Mouse (Mus musculus) mouse trophoblast stem cell (cell line): Measurements from ENCODE around the gene Pla1a.

Experiments used
- in situ Hi-C, 2 experiments: fragments of 300-500 bp; cut with MseI, MboI; formaldehyde crosslinking; loops; 2 replicates in 1 of 2; 3 replicates in 1 of 2; pipeline ENCODE4 v1.15.1; 2025

Gene Pla1a

DNA sequence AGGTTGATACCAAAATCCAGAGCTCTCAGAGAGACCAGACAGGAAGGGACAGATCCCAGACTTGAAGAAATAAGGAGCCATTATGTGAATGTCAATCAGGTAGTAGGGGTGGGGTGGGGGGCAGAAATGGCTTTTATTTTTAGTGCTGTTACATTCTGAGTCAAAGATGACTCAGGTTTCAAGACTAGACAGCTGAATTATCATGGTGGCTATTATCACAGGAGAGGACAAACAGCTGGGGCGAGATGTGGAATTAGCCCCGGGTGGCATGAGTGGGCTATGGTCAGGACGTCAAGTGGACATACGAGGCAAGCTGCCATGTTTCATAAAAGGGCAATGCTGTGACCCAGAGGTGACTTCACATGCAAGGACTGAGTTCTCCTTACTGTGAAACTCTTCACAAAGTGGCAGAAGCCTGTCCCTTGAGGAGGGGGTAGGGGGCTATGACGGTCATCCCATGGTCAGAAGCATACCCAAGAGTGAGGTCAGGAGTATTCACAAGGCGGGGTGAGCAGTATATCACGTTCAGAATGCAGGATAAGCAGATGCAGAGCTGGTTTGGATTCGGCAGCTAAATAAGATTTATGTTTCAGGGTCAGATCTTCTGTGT is 43.6 kb downstream of the Pla1a start:
- in situ Hi-C loops = no loop called here

- in situ Hi-C loops = no loop called here
Measured at GRCm38 (mm10) chr16:38388757-38389156, 44.2 kb downstream of the Pla1a start.

GRCm38 (mm10) chr16:38387389-38387788 is 45.6 kb downstream of the Pla1a start:
- in situ Hi-C loops = no loop called here

DNA sequence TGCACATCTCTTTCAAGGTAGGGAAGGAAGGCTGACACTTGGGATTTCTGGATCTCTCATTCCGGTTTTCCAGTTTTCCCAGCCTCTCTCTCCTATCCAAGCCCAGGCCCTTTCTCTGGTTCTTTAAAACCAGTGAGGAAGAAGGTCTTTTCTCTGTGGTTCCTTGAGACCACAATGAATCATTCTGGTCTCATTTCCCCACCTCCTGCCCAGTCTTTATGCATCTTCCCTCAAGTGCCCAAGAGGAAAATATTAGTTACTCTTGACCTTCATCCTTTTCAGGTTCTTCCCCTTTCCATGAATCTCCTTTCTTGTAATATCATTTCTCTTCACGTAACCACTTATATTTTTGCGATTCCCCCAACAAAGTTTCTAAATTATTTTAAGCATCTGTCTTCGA is 47.2 kb downstream of the Pla1a start:
- in situ Hi-C loops = no loop called here

DNA sequence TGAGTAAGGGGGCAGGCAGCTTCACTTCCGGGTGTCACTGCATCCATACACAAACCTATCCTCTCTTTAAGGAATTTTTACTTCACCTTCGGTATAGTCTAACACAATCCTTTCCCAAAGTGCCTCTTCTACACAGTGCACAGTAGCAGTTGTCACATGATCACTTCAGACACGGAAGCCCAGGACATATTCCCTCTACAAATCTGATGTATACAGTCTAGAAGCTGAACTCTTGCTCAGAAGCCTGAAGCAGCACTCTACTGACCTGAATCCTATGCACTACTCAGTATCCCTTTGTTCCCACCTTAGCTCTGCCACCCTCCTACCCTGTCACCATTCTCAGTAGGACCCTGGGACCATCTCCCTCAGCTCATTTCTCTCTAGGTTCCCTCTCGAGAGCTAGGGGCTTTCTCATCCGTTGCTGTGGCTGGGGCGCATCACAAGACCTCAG is 47.7 kb downstream of the Pla1a start:
- in situ Hi-C loops = no loop called here

DNA sequence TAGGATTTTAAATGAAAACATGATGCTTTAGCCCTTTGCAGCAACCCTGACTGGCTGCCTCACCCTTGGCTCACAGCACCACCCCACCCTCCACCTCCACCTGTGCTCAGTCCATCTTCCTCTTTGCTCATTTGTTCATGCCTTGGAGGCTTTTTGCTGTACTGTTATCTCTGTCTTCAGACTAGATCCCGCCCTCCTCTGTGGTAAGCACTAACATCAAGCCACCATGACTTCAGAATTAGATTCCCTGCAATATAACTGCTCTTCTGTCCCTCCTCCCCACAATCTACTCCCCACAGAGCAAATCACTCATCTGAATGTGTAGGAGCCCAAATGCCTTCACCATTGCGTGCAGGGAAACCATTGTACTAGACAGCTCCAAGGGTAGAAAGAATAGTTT is 49.3 kb downstream of the Pla1a start:
- in situ Hi-C loops = no loop called here

GRCm38 (mm10) chr16:38379926-38380325 is 53.0 kb downstream of the Pla1a start:
- in situ Hi-C loops = no loop called here

- in situ Hi-C loops = no loop called here
Measured at GRCm38 (mm10) chr16:38379493-38379892, 53.5 kb downstream of the Pla1a start.

DNA sequence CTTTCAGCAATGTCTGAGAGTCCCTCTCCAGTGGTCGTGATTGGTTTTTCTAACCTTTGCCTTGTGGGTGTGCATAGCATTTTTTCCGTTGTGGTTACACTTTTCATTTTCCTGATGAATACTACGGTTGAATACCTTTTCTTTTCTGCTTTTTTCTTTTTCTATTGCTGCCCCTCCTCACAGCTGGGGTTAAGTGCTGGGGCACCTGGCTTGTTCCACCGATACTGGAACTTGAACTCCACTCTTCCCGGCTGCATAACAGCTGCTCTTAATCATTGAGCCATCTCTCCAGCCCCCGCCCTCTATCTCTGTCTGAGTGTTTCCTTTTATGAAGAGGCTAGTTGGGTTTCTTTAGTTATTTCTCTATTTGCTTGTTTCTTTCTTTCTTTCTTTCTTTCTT is 53.9 kb downstream of the Pla1a start:
- in situ Hi-C loops = no loop called here

DNA sequence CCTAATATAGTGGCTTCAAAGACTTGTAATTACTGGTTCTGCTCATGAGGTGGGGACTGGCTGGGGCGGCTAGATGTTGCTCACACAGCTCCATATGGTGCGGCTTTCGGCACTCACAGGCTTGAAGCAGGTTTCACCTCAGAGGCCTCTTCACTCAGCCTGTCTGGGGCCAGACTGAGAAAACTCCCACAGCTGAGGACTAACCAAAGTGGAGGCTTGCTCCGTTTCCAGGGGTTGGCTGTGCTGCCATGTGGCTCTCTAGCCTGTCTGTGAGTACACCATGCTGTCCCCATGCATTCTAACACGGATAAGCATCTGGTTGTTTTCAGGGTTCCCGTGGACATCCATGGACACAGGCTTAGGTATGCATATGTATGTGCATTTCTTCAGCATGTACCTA is 54.4 kb downstream of the Pla1a start:
- in situ Hi-C loops = no loop called here

DNA sequence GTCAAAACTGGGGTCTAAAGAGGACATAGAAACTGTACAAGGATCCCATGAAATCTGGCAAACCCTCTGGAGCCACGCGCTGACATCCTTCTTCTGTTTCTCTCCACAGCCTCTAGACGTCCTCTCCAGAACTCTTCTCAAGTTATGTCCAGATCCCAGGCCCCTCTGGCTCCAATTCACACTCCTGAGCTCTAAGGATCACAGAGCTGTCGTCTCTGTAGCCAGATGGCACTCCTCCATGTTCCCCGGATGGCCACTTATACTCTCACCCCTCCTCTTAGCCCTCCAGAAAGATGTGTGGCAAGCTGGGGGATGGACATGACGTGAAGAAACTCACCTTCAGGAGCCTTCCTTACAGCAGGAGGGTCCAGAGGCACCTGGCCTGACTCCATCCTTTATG is 55.4 kb downstream of the Pla1a start:
- in situ Hi-C loops = no loop called here

- in situ Hi-C loops = no loop called here
Measured at GRCm38 (mm10) chr16:38376841-38377249, 56.1 kb downstream of the Pla1a start.

- in situ Hi-C loops = no loop called here
Measured at GRCm38 (mm10) chr16:38376163-38376840, 56.6 kb downstream of the Pla1a start.

- in situ Hi-C loops = no loop called here
Measured at GRCm38 (mm10) chr16:38375182-38375581, 57.8 kb downstream of the Pla1a start.

DNA sequence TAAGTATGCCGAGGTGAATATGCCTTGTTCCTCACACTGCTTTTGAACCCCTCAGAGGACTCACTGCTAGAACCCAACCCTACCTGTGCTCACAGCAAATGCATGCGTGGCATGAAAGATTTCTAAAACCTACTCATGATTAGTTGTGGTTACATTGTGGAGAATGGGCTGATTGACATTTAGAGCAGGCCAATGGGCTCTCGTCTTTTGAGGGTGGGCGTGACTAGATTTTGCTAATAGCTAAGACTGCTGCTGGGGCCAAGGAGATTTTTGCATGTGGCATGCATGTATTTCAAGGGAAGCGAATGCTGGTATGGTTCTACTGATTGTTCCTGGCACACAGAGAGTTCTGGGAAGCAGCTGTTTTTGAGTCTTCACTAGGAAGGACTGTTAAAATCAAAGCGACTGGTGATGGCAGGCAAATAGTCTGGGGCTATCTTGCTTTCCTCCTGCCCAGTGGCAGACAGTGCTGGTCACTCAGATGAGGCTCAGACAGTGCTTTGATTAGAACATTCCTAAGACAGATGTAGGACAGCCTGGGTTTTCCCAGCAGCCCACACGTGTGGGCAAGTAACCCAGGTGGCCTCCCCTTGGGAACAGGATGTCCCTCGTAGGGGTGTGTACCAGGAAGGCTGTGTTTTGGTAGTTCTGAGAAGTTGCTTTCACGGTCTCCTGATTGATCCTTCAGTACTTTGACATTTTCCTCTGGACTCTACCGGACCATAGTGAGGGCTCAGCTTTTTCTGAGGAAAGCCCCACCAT is 58.4 kb downstream of the Pla1a start:
- in situ Hi-C loops = no loop called here

DNA sequence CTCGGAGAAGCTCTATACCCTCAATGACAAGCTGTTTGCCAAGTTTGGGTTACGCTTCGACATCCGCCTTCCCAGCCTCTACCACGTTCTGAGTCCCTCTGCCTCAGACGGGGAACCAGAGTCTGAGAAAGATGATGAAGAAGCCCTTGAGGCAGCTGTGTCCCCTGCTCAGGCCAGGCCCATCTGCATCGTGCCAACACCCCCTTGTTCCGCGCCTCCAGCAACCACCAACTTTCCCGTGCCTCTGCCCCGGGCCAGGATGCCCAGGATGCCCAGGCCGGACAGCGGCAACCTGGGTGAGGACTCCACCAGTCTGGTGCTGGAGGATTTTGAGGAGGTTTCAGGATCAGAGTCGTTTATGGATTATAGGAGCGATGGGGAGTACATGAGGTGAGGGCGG is 59.0 kb downstream of the Pla1a start:
- in situ Hi-C loops = no loop called here

DNA sequence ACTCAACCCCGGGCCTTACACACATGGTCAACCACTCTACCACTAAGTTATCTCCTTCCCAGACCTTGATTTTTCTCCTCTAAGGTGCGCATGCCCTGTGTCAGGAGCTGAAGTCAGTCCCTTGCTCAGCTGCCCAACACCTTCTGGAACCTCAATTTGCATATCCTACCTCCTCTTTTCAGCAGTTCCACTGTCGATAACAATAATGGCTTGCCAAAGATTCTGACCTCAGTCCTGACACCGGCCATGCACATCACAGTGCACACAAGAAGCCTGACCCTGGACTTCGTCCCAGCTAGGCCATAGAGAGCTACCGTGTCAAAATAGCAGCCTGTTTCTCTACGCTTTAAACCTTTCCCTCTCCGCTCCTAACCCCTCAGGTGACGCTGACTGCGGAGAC is 59.5 kb downstream of the Pla1a start:
- in situ Hi-C loops = no loop called here

- in situ Hi-C loops = no loop called here
Measured at GRCm38 (mm10) chr16:38372876-38373275, 60.1 kb downstream of the Pla1a start.

DNA sequence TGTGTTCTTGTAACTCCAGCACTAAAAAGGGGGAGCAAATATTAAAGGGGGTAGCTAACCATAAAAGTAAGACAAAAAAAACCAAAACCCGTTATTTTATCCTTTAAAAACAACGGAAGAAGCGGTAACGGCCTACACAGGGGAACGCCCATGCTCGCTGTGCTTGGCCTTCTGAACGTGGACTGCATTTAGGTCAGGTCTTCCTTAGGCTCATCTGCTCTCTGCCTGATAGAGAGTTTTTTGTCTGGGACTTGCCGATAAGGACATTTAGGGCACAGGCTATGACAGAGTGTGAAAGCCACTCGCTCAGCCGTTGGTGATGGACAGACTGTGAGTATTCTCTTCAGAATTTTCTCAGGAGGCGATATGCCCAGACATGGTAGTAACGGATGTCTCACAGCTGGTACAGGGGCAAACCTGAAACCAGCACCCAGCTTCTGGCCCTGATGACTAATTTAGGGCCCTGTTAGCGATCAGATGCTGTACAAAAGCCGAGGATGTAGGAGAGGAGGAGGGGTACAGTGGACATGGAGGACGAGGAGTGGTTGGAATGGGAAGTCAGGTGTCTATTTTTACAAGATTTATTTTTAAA is 61.1 kb downstream of the Pla1a start:
- in situ Hi-C loops = no loop called here

GRCm38 (mm10) chr16:38370633-38371374 is 62.1 kb downstream of the Pla1a start:
- in situ Hi-C loops = no loop called here

- in situ Hi-C loops = no loop called here
Measured at GRCm38 (mm10) chr16:38369992-38370484, 62.9 kb downstream of the Pla1a start.

DNA sequence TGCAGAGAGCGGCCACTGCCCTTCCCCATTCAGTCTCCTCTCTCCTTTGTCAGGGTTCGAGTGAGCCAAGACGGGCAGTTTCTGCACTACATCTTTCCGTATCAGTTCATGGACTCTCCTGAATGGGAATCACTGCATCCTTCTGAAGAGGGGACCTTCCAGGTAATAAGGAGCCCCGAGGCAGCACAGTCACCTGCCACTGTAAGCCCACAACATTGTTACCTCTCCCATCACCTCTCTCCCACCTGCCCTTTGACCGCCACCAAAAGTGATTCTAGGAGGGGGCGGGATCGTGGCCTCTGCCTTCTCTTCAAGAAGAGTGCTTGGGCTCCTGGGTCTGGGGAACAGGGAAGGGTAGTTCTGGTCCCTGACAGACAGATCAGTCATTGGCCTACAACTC is 63.5 kb downstream of the Pla1a start:
- in situ Hi-C loops = no loop called here
